Mouse (Mus musculus) kidney, embryonic 14.5 days (tissue): ENCODE data around the gene Barx2. TPM values are rescaled to one million over a fixed set of nuclear protein-coding genes. Genes with fewer than 3 reads are reported as not detected.

Experiments used
- ATAC-seq: fragments of 200-750 bp; cut with Nextera tagmentation; 2 replicates; pipeline ENCODE4 v1.8.0; 2017; ENCODE audit warnings: moderate number of reproducible peaks, mild to moderate bottlenecking, moderate TSS enrichment, moderate library complexity; ENCODE audit not compliant: low FRiP score, low TSS enrichment
- H3K27ac ChIP-seq: fragments of 300-500 bp; sonication (generic); 2 replicates; pipeline ENCODE4 v1.5.1; 2014; ENCODE audit warnings: low read depth, mild to moderate bottlenecking, low read length, moderate library complexity, mixed read lengths
- H3K27me3 ChIP-seq: fragments of 300-500 bp; sonication (generic); 2 replicates; pipeline ENCODE4 v1.6.1; 2014; ENCODE audit warnings: mild to moderate bottlenecking, low read length; ENCODE audit not compliant: control insufficient read depth, insufficient read depth
- H3K36me3 ChIP-seq: fragments of 300-500 bp; sonication (generic); 2 replicates; pipeline ENCODE4 v1.6.1; 2014; ENCODE audit warnings: low read length, mixed read lengths; ENCODE audit not compliant: control insufficient read depth, insufficient read depth
- H3K4me1 ChIP-seq: fragments of 300-500 bp; sonication (generic); 2 replicates; pipeline ENCODE4 v1.6.1; 2014; ENCODE audit warnings: low read length, mixed read lengths; ENCODE audit not compliant: control insufficient read depth, insufficient read depth
- H3K4me2 ChIP-seq: fragments of 300-500 bp; sonication (generic); replicated peaks from 2 replicates; pipeline ENCODE4 v1.6.1; 2014; ENCODE audit warnings: low read depth, mild to moderate bottlenecking, low read length
- H3K4me3 ChIP-seq: fragments of 300-500 bp; sonication (generic); 2 replicates; pipeline ENCODE4 v1.5.1; 2014; ENCODE audit warnings: mild to moderate bottlenecking, low read length
- H3K9ac ChIP-seq: fragments of 300-500 bp; sonication (generic); 2 replicates; pipeline ENCODE4 v1.6.1; 2014; ENCODE audit warnings: low read depth, mild to moderate bottlenecking, low read length, moderate library complexity
- H3K9me3 ChIP-seq: fragments of 300-500 bp; sonication (generic); 2 replicates; pipeline ENCODE4 v1.6.1; 2016; ENCODE audit warnings: low read length; ENCODE audit not compliant: control insufficient read depth
- WGBS: fragments of 180-500 bp; shearing (Covaris S2); extraction: QIAGEN DNeasy Blood & Tissue Kit; methylation state at CpG from one replicate; pipeline ENCODE4 v1.1.7; 2014; 5-methylcytosine and 5-hydroxymethylcytosine counted together
- polyA plus RNA-seq: library from polyadenylated mRNA; unstranded; fragments of >200 nt; fragmentation: Nextera tagmentation; extraction: Ambion mirVana; gene quantifications from 2 replicates; pipeline ENCODE4 v1.2.1, GENCODE M21; 2014

The Barx2 gene
- polyA plus RNA-seq, 1 experiment from 2014 or later, result not detected

- 90% methylated on average over 3 of the region's 3 CpGs for WGBS
- H3K27ac ChIP-seq, result no peak overlapping the region
- no peaks in the 10 kb centered on the region for H3K9me3 ChIP-seq
- H3K4me2 ChIP-seq, result no peak overlapping the region
- H3K4me1 ChIP-seq, result no peaks in the 10 kb centered on the region
- no peaks in the 10 kb centered on the region for H3K36me3 ChIP-seq
- no peak overlapping the region for H3K9ac ChIP-seq
- no peak overlapping the region for H3K4me3 ChIP-seq
- no peak for ATAC-seq
- H3K27me3 ChIP-seq, result no peaks in the 10 kb centered on the region
Observed at GRCm38 (mm10) chr9:31874236-31874635, 39.0 kb downstream of the Barx2 start.

- Histone ChIP-seq H3K27ac (no peak overlapping the region), H3K9me3 (no peaks in the 10 kb centered on the region), H3K4me3 (no peak overlapping the region), H3K4me2 (no peak overlapping the region), H3K4me1 (no peaks in the 10 kb centered on the region), H3K36me3 (no peaks in the 10 kb centered on the region), H3K9ac (no peak overlapping the region), H3K27me3 (no peaks in the 10 kb centered on the region)
- WGBS, result 38% methylated on average over 4 of the region's 4 CpGs
- no peak for ATAC-seq
Observed at GRCm38 (mm10) chr9:31871410-31871809, 41.9 kb downstream of the Barx2 start.

GRCm38 (mm10) chr9:31868823-31869460 lies 44.3 kb downstream of the Barx2 start:
- WGBS, result 86% methylated on average over 2 of the region's 2 CpGs
- Histone ChIP-seq H3K27ac (no peak overlapping the region), H3K4me3 (no peak overlapping the region), H3K9me3 (no peaks in the 10 kb centered on the region), H3K36me3 (no peaks in the 10 kb centered on the region), H3K9ac (no peak overlapping the region), H3K4me1 (no peaks in the 10 kb centered on the region), H3K27me3 (no peaks in the 10 kb centered on the region), H3K4me2 (no peak overlapping the region)
- ATAC-seq, result no peak

GRCm38 (mm10) chr9:31863830-31864229 lies 49.4 kb downstream of the Barx2 start:
- no peak overlapping the region for H3K9ac ChIP-seq
- WGBS, result 83% methylated on average over 6 of the region's 6 CpGs
- no peaks in the 10 kb centered on the region for H3K36me3 ChIP-seq
- no peaks in the 10 kb centered on the region for H3K27me3 ChIP-seq
- no peak for ATAC-seq
- no peak overlapping the region for H3K4me3 ChIP-seq
- H3K9me3 ChIP-seq, result no peaks in the 10 kb centered on the region
- H3K4me2 ChIP-seq, result no peak overlapping the region
- H3K27ac ChIP-seq, result no peak overlapping the region
- no peaks in the 10 kb centered on the region for H3K4me1 ChIP-seq

GRCm38 (mm10) chr9:31859446-31859845 lies 53.8 kb downstream of the Barx2 start:
- Histone ChIP-seq H3K36me3 (no peaks in the 10 kb centered on the region), H3K4me3 (no peak overlapping the region), H3K4me1 (peaks cover 4% of the 10 kb centered on the region; the same call in 1 of the 2 replicates), H3K27me3 (no peaks in the 10 kb centered on the region), H3K9ac (no peak overlapping the region), H3K9me3 (no peaks in the 10 kb centered on the region), H3K27ac (no peak overlapping the region), H3K4me2 (no peak overlapping the region)
- WGBS, result 73% methylated on average over 5 of the region's 5 CpGs
- ATAC-seq, result no peak

GRCm38 (mm10) chr9:31858720-31859340 lies 54.4 kb downstream of the Barx2 start:
- Histone ChIP-seq H3K4me1 (peaks cover 4% of the 10 kb centered on the region; the same call in 1 of the 2 replicates), H3K36me3 (no peaks in the 10 kb centered on the region), H3K9me3 (no peaks in the 10 kb centered on the region), H3K27me3 (no peaks in the 10 kb centered on the region), H3K4me3 (peak overlapping the region; percentile 11; the same call in 1 of the 2 replicates), H3K9ac (no peak overlapping the region), H3K4me2 (peak overlapping the region; percentile 38), H3K27ac (no peak overlapping the region)
- 7% methylated on average over 20 of the region's 20 CpGs for WGBS
- ATAC-seq, result 0 out of 2 replicates have a peak, but pooled peaks have one; percentile 48

- Histone ChIP-seq H3K9ac (no peak overlapping the region), H3K9me3 (no peaks in the 10 kb centered on the region), H3K4me3 (no peak overlapping the region), H3K36me3 (no peaks in the 10 kb centered on the region), H3K4me1 (peaks cover 4% of the 10 kb centered on the region; the same call in 1 of the 2 replicates), H3K27me3 (no peaks in the 10 kb centered on the region), H3K27ac (no peak overlapping the region), H3K4me2 (no peak overlapping the region)
- 65% methylated on average over 1 of the region's 1 CpGs for WGBS
- no peak for ATAC-seq
Observed at GRCm38 (mm10) chr9:31857512-31857911, 55.8 kb downstream of the Barx2 start.

- no peaks in the 10 kb centered on the region for H3K27me3 ChIP-seq
- no peaks in the 10 kb centered on the region for H3K36me3 ChIP-seq
- no peaks in the 10 kb centered on the region for H3K9me3 ChIP-seq
- ATAC-seq, result no peak
- H3K4me1 ChIP-seq, result peaks cover 4% of the 10 kb centered on the region; the same call in 1 of the 2 replicates
- no peak overlapping the region for H3K4me2 ChIP-seq
- no peak overlapping the region for H3K27ac ChIP-seq
- H3K9ac ChIP-seq, result no peak overlapping the region
- 28% methylated on average over 8 of the region's 8 CpGs for WGBS
- H3K4me3 ChIP-seq, result no peak overlapping the region
Observed at GRCm38 (mm10) chr9:31856437-31856836, 56.8 kb downstream of the Barx2 start.

- H3K9ac ChIP-seq, result no peak overlapping the region
- no peak overlapping the region for H3K4me2 ChIP-seq
- WGBS, result 56% methylated on average over 6 of the region's 6 CpGs
- H3K27me3 ChIP-seq, result no peaks in the 10 kb centered on the region
- ATAC-seq, result peak; percentile 60; the same call in 1 of the 2 replicates
- no peaks in the 10 kb centered on the region for H3K9me3 ChIP-seq
- H3K4me1 ChIP-seq, result peaks cover 4% of the 10 kb centered on the region; the same call in 1 of the 2 replicates
- H3K4me3 ChIP-seq, result no peak overlapping the region
- H3K27ac ChIP-seq, result no peak overlapping the region
- no peaks in the 10 kb centered on the region for H3K36me3 ChIP-seq
Observed at GRCm38 (mm10) chr9:31855668-31856067, 57.6 kb downstream of the Barx2 start.
